Mouse (Mus musculus) G1E-ER4 (cell line): ENCODE data around the gene Tcea2. TPM values are rescaled to one million over a fixed set of nuclear protein-coding genes. Genes with fewer than 3 reads are reported as not detected.

Experiments
- GATA1 ChIP-seq: IDR thresholded peaks from one replicate; pipeline ENCODE4 v1.8.0; 2012; ENCODE audit warnings: low read length, inconsistent platforms
- polyA plus RNA-seq: library from polyadenylated mRNA; stranded (reverse); fragments of >175 nt; gene quantifications from 2 replicates; pipeline ENCODE4 v1.2.3, GENCODE M21; 2012

The Tcea2 gene
- polyA plus RNA-seq, 1 experiment = not detected

- TF ChIP-seq GATA1 = no peak
Observed at GRCm38 (mm10) chr2:181721200-181721599, 41.1 kb downstream of the Tcea2 start.

DNA sequence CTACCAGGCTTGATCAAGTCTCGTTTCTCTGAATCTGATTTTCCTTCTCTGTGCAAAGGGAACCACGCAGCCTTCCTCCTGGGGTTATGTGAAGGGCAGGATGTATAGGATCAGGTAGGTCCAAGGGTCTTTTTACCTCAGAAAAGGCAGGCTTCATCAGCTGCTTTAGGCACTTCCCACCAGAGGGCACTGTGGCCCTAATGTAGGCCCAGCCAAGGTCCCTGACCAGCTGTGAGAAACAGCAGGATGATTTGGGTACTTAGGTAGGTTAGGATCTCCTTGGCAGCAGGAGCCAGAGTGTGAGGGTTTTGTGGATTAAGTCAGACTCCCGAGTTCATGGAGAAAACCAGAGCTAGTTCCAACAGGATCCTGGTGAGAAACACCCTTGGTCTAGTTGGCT lies 42.1 kb downstream of the Tcea2 start:
- no peak for TF ChIP-seq GATA1

- TF ChIP-seq GATA1 = no peak
Observed at GRCm38 (mm10) chr2:181727659-181728262, 47.7 kb downstream of the Tcea2 start.

GRCm38 (mm10) chr2:181730051-181730450 lies 49.9 kb downstream of the Tcea2 start:
- no peak for TF ChIP-seq GATA1

Other genes with a start within 250 kb of the Tcea2 start
- gene Zbtb46, start 220.9 kb upstream of the Tcea2 start, polyA plus RNA-seq = 0.11 and 0.22 TPM in 2 replicates
- gene Abhd16b, start 187.1 kb upstream of the Tcea2 start, polyA plus RNA-seq = not detected in 2 replicates
- gene Tpd52l2, start 183.2 kb upstream of the Tcea2 start, polyA plus RNA-seq = 31.1 and 70.5 TPM in 2 replicates
- 27.9 and 31.8 TPM in 2 replicates for gene Dnajc5, start 159.8 kb upstream of the Tcea2 start, polyA plus RNA-seq
- gene Uckl1, start 95.4 kb upstream of the Tcea2 start, polyA plus RNA-seq = 71.6 and 72.0 TPM in 2 replicates
- 25.6 and 26.6 TPM in 2 replicates for gene Prpf6, start 88.4 kb upstream of the Tcea2 start, polyA plus RNA-seq
- 82.6 and 93.4 TPM in 2 replicates for gene Zfp512b, start 87.5 kb upstream of the Tcea2 start, polyA plus RNA-seq
- 2.2 and 2.4 TPM in 2 replicates for gene Samd10, start 81.1 kb upstream of the Tcea2 start, polyA plus RNA-seq
- not detected in 2 replicates for gene Gm29797, start 23.3 kb upstream of the Tcea2 start, polyA plus RNA-seq
- gene Sox18, start 8.7 kb upstream of the Tcea2 start, polyA plus RNA-seq = 0.05 TPM in 1 of 2 replicates, not detected in the other
- 20.0 and 25.5 TPM in 2 replicates for gene Rgs19, start 13.7 kb downstream of the Tcea2 start, polyA plus RNA-seq
- gene Lkaaear1, start 18.1 kb downstream of the Tcea2 start, polyA plus RNA-seq = not detected in 2 replicates
- not detected in 2 replicates for gene Oprl1, start 34.7 kb downstream of the Tcea2 start, polyA plus RNA-seq
- gene Myt1, start 83.0 kb downstream of the Tcea2 start, polyA plus RNA-seq = not detected in 2 replicates
- 13.2 and 19.6 TPM in 2 replicates for gene Pcmtd2, start 157.5 kb downstream of the Tcea2 start, polyA plus RNA-seq
- 1.5 and 6.3 TPM in 2 replicates for gene Polr3k, start 184.0 kb downstream of the Tcea2 start, polyA plus RNA-seq